ENCODE assay signal across 18 mouse cellular contexts in the genomic region with DNA sequence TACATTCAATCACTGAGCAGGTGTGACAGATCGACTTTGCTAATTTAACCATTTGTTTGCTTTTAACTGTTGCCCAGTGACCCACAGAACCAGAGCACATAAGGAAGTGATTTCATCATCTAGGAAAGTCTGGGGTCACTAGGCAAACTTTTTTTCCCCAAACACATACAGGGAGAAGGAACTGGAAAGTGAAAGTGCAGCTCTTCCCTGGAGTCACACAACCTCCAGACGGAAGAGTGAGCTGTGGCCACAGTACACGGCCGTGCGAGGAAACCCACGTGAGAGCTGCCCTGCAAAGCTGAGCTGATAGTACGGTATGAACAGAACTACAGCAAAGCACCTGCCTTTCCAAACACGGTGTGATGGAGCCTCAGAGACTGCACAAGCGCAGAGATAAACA. TPM values are rescaled to one million over a fixed set of nuclear protein-coding genes. Genes with fewer than 3 reads are reported as not detected.
A peak's percentile ranks its signal among the peaks of the same experiment; 100 is the strongest.
DNase-seq lines count a peak whose midpoint lies in the region; ATAC-seq and TF ChIP-seq lines count a peak whose summit lies in the region.
"Had no signal": no experiment of that assay in that cellular context is flagged by ENCODE, and none has a peak within 500 bp of the region (broad histone marks: within the 10 kb centered on the region; RNA-seq: fewer than 3 reads in every experiment).

No protein-coding gene starts in this region.

- H3K4me3 ChIP-seq in gastrocnemius, adult 2 months = peak overlapping the region; percentile 45
- H3K4me3 ChIP-seq in lung, postnatal 0 days (ENCODE audit: low read depth, low read length) = no peak overlapping the region
- no peak overlapping the region for H3K4me3 ChIP-seq in stomach, postnatal 0 days (ENCODE audit: low read depth, low read length)
- H3K4me3 ChIP-seq: embryonic facial prominence, embryonic 15.5 days; forebrain, embryonic 13.5 days; midbrain, embryonic 15.5 days; neural tube, embryonic 13.5 days had no signal

- H3K9ac ChIP-seq in lung, postnatal 0 days (replicated peaks; ENCODE audit: low read depth) = no peak overlapping the region
- H3K9ac ChIP-seq in stomach, postnatal 0 days (ENCODE audit: low read length) = no peak overlapping the region
- H3K9ac ChIP-seq: embryonic facial prominence, embryonic 15.5 days; forebrain, embryonic 13.5 days; hindbrain, embryonic 14.5 days; midbrain, embryonic 15.5 days; neural tube, embryonic 13.5 days had no signal

- H3K36me3 ChIP-seq in lung, postnatal 0 days (ENCODE audit: insufficient read depth, low read length) = no peaks in the 10 kb centered on the region
- no peaks in the 10 kb centered on the region for H3K36me3 ChIP-seq in stomach, postnatal 0 days (ENCODE audit: control insufficient read depth, insufficient read depth, low read length)
- H3K36me3 ChIP-seq: embryonic facial prominence, embryonic 15.5 days; midbrain, embryonic 15.5 days; neural tube, embryonic 13.5 days had no signal

- peak overlapping the region; percentile 32 for H3K4me2 ChIP-seq in lung, postnatal 0 days (replicated peaks; ENCODE audit: low read depth, low read length)
- peak overlapping the region; percentile 17; the same call in 1 of the 2 replicates for H3K4me2 ChIP-seq in stomach, postnatal 0 days (replicated peaks; ENCODE audit: low read depth)
- H3K4me2 ChIP-seq: embryonic facial prominence, embryonic 15.5 days; forebrain, embryonic 13.5 days; hindbrain, embryonic 14.5 days; midbrain, embryonic 15.5 days; neural tube, embryonic 13.5 days had no signal

- TF ChIP-seq CTCF in gastrocnemius, adult 2 months (IDR thresholded peaks at IDR 0.05) = no peak
- TF ChIP-seq CTCF in lung, postnatal 0 days (IDR thresholded peaks at IDR 0.05) = no peak
- TF ChIP-seq CTCF in stomach, postnatal 0 days (IDR thresholded peaks at IDR 0.05; ENCODE audit: low read depth) = no peak

- 63% methylated on average over 9 of the region's 9 CpGs for WGBS in lung, postnatal 0 days
- WGBS in stomach, postnatal 0 days = 56% methylated on average over 9 of the region's 9 CpGs

- H3K27ac ChIP-seq in gastrocnemius, adult 2 months = peak overlapping the region; percentile 36; the same call in 1 of the 2 replicates
- H3K27ac ChIP-seq in lung, postnatal 0 days (ENCODE audit: low read length) = no peak overlapping the region
- no peak overlapping the region for H3K27ac ChIP-seq in stomach, postnatal 0 days (replicated peaks)
- H3K27ac ChIP-seq: embryonic facial prominence, embryonic 15.5 days; forebrain, embryonic 13.5 days; hindbrain, embryonic 14.5 days; midbrain, embryonic 15.5 days; neural tube, embryonic 13.5 days had no signal

- no peaks in the 10 kb centered on the region for H3K27me3 ChIP-seq in lung, postnatal 0 days (replicated peaks; ENCODE audit: insufficient read depth, low read length)
- H3K27me3 ChIP-seq in stomach, postnatal 0 days (ENCODE audit: control insufficient read depth, insufficient read depth, low read length) = no peaks in the 10 kb centered on the region
- H3K27me3 ChIP-seq: forebrain, embryonic 13.5 days; neural tube, embryonic 13.5 days had no signal

- no peak for ATAC-seq in lung, postnatal 0 days
- ATAC-seq in stomach, postnatal 0 days (ENCODE audit: low FRiP score, low TSS enrichment) = peak; percentile 33; the same call in 1 of the 2 replicates
- ATAC-seq: forebrain, embryonic 13.5 days; midbrain, embryonic 15.5 days had no signal

- H3K4me1 ChIP-seq in lung, postnatal 0 days (ENCODE audit: insufficient read depth, low read depth, low read length) = peaks cover 4% of the 10 kb centered on the region; the same call in 1 of the 2 replicates
- 0 out of 2 replicates have a peak, but pooled peaks cover 2% of the 10 kb centered on the region for H3K4me1 ChIP-seq in stomach, postnatal 0 days (replicated peaks; ENCODE audit: control insufficient read depth, insufficient read depth)

- no peaks in the 10 kb centered on the region for H3K9me3 ChIP-seq in lung, postnatal 0 days (ENCODE audit: low read length)
- H3K9me3 ChIP-seq in stomach, postnatal 0 days (ENCODE audit: control insufficient read depth, low read length) = no peaks in the 10 kb centered on the region
- H3K9me3 ChIP-seq: embryonic facial prominence, embryonic 15.5 days; forebrain, embryonic 13.5 days; midbrain, embryonic 15.5 days; neural tube, embryonic 13.5 days had no signal

- TF ChIP-seq EP300 in lung, postnatal 0 days (IDR thresholded peaks at IDR 0.05) = no peak
- TF ChIP-seq EP300 in stomach, postnatal 0 days (optimal IDR thresholded peaks at IDR 0.05) = no peak

- intact Hi-C loops in gastrocnemius, adult 2 months (cut with DNase I) = no loop called here

- no peak for DNase-seq in gastrocnemius, adult 2 months
- DNase-seq in gastrocnemius, adult 8-10 months (ENCODE audit: low spot score in 2 of 2) = no peak
- peak; percentile 45 for DNase-seq in lung, postnatal 0 days (ENCODE audit: low spot score)
- DNase-seq in lung, postnatal 10 days = no peak
- DNase-seq in lung, postnatal 25 days (ENCODE audit: low spot score) = peak; percentile 21
- peak; percentile 40 for DNase-seq in stomach, postnatal 0 days (ENCODE audit: low spot score)
- DNase-seq in neural tube, embryonic 10.5 days (ENCODE audit: extremely low spot score, low spot score) = no peak
- no peak for DNase-seq in cerebellum, postnatal 14 days
- DNase-seq: cerebellum, adult 11 months; heart, postnatal 10 days; kidney, adult 18-20 months; left cerebral cortex, postnatal 4 days; thymus, postnatal 4 days had no signal

RNA-seq across cellular contexts. Expression of gene Enpp4, which starts 4.7 kb away (rescaled TPM):
- total RNA-seq in gastrocnemius, adult 2 months (2021) = 10 to 100 TPM; 34.6 to 41.2 TPM
- total RNA-seq in gastrocnemius, adult 8-10 months (2022) = 10 to 100 TPM; 40.0 to 47.4 (median 44.2) TPM
- 8.4 and 9.2 TPM in 2 replicates for polyA plus RNA-seq in lung, postnatal 0 days (2015; fragmentation: Nextera tagmentation; extraction: Ambion mirVana)
- polyA plus RNA-seq in stomach, postnatal 0 days (2015; fragmentation: Nextera tagmentation; extraction: Ambion mirVana) = 4.4 and 5.0 TPM in 2 replicates

RNA-seq across cellular contexts. Expression of gene Enpp5, which starts 22.3 kb away (rescaled TPM):
- total RNA-seq in gastrocnemius, adult 2 months (2021) = 1 to 10 TPM; 6.2 to 7.1 TPM
- total RNA-seq in gastrocnemius, adult 8-10 months (2022) = 1 to 10 TPM; 7.7 to 9.6 (median 8.8) TPM
- 15.3 and 19.4 TPM in 2 replicates for polyA plus RNA-seq in lung, postnatal 0 days (2015; fragmentation: Nextera tagmentation; extraction: Ambion mirVana)
- 18.7 and 21.3 TPM in 2 replicates for polyA plus RNA-seq in stomach, postnatal 0 days (2015; fragmentation: Nextera tagmentation; extraction: Ambion mirVana)

Comparison
In these comparisons a context has a peak if more than half of its experiments do, and no peak if none do; other contexts are left out.
1. DNase-seq: peak in lung, postnatal 0 days (single experiment), lung, postnatal 25 days (single experiment) and stomach, postnatal 0 days (single experiment); none in gastrocnemius, adult 2 months (single experiment), gastrocnemius, adult 8-10 months (0 of 2), lung, postnatal 10 days (single experiment), neural tube, embryonic 10.5 days (single experiment) and cerebellum, postnatal 14 days (0 of 2).